9 mouse cellular contexts compared by ENCODE assay signal in the genomic region with DNA sequence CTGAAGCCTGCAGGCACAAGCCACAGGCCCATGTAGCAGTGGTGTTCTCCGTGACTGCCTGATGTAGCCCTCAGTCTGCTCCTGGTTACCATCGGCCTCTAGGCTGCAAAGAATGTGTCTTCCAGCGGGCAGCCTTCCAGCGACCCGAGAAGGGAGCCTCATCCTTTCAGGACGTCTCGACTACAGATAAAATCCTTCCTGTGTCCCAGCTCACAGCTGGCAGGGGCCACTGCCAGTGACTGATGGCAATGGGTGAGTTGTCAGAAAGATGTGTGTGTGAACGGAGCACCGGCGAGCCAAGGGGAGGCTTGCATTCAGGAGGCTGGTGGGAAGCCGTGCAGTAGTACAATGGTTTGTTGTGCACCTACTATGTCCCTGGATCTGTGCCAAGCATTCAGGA.
DNase-seq lines count a peak whose midpoint lies in the region; ATAC-seq lines count a peak whose summit lies in the region.
"Had no signal": no experiment of that assay in that cellular context is flagged by ENCODE, and none has a peak within 500 bp of the region (broad histone marks: within the 10 kb centered on the region; RNA-seq: fewer than 3 reads in every experiment).

No protein-coding gene starts in this region.

- no peaks in the 10 kb centered on the region for H3K27me3 ChIP-seq in kidney, embryonic 15.5 days
- no peaks in the 10 kb centered on the region for H3K27me3 ChIP-seq in embryonic facial prominence, embryonic 14.5 days (replicated peaks; ENCODE audit: control insufficient read depth, insufficient read depth, low read length)

- no peak overlapping the region for H3K27ac ChIP-seq in kidney, embryonic 15.5 days
- H3K27ac ChIP-seq in embryonic facial prominence, embryonic 14.5 days (replicated peaks; ENCODE audit: low read depth, low read length): 0 out of 2 replicates have a peak overlapping the region, but pooled peaks have one; percentile 28

- WGBS in kidney, embryonic 15.5 days: 64% methylated on average over 11 of the region's 11 CpGs
- WGBS in embryonic facial prominence, embryonic 14.5 days: 68% methylated on average over 11 of the region's 11 CpGs

- H3K4me2 ChIP-seq in kidney, embryonic 15.5 days: no peak overlapping the region
- no peak overlapping the region for H3K4me2 ChIP-seq in embryonic facial prominence, embryonic 14.5 days (ENCODE audit: low read depth, low read length)

- no peaks in the 10 kb centered on the region for H3K36me3 ChIP-seq in kidney, embryonic 15.5 days
- no peaks in the 10 kb centered on the region for H3K36me3 ChIP-seq in embryonic facial prominence, embryonic 14.5 days (ENCODE audit: control insufficient read depth, insufficient read depth, low read length)

- no peak overlapping the region for H3K4me3 ChIP-seq in kidney, embryonic 15.5 days (replicated peaks)
- H3K4me3 ChIP-seq in embryonic facial prominence, embryonic 14.5 days (ENCODE audit: low read depth, low read length): no peak overlapping the region

- peak; percentile 44 for DNase-seq in kidney, adult 18-20 months
- DNase-seq in adrenal gland, adult 8-10 months: peak; percentile 76
- DNase-seq in embryonic facial prominence, embryonic 14.5 days (ENCODE audit: low spot score): no peak
- DNase-seq in lung, postnatal 10 days: peak; percentile 50
- no peak for DNase-seq in thymus, postnatal 25 days
- no peak for DNase-seq in spleen, postnatal 10 days (ENCODE audit: low spot score in 2 of 2)
- DNase-seq: cerebellum, adult 11-12 months had no signal

- ATAC-seq in kidney, embryonic 15.5 days (replicated peaks; ENCODE audit: low FRiP score): no peak
- no peak for ATAC-seq in embryonic facial prominence, embryonic 14.5 days (ENCODE audit: low read depth)
- ATAC-seq in megakaryocyte progenitor cell, adult 5-6 weeks (replicated peaks; ENCODE audit: poor library complexity): no peak

- 0 out of 2 replicates have a peak, but pooled peaks cover 5% of the 10 kb centered on the region for H3K4me1 ChIP-seq in kidney, embryonic 15.5 days
- peaks cover 5% of the 10 kb centered on the region; the same call in 1 of the 2 replicates for H3K4me1 ChIP-seq in embryonic facial prominence, embryonic 14.5 days (ENCODE audit: control insufficient read depth, insufficient read depth, low read length)

- no peak overlapping the region for H3K9ac ChIP-seq in kidney, embryonic 15.5 days
- H3K9ac ChIP-seq in embryonic facial prominence, embryonic 14.5 days (ENCODE audit: low read depth, low read length): no peak overlapping the region

- H3K9me3 ChIP-seq in kidney, embryonic 15.5 days (replicated peaks): no peaks in the 10 kb centered on the region
- no peaks in the 10 kb centered on the region for H3K9me3 ChIP-seq in embryonic facial prominence, embryonic 14.5 days (ENCODE audit: control insufficient read depth, low read length)

Comparison
In these comparisons a context has a peak if more than half of its experiments do, and no peak if none do; other contexts are left out.
1. DNase-seq: peak in kidney, adult 18-20 months (single experiment), adrenal gland, adult 8-10 months (single experiment) and lung, postnatal 10 days (single experiment); none in embryonic facial prominence, embryonic 14.5 days (single experiment), thymus, postnatal 25 days (single experiment) and spleen, postnatal 10 days (0 of 2).